Mouse (Mus musculus): ENCODE data around the gene Cldn34b4.

Gene Cldn34b4

DNA sequence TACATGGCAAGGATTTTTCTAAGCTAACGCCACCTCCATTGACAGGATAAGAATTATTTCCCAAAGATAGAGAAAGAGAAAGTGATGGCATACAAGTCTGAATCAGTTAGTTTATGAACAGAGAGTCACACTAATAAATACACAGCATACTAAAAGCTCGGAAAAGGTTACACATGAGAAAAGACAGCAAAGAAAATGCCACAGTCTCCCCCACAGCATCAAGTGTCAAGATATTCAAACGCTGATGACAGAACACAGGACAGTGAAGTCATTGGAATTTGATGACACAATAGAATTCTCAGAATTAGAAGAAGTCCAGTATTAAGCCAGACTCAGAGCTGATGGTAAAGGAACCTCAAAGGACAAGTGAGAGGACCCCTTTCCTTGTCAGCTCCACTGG lies at the start of gene Cldn34b4:
Cldn34b4 (plus strand) TSS at position 301 of the 400 bp plus-strand sequence.
- DNase-seq (ENCODE audit: low read depth in 2 of 2, low spot score in 2 of 2), result no peak

All from CD8-positive naive resting alpha-beta T cell, adult 2 months (primary cell).